Mouse (Mus musculus) liver, adult 2 months (tissue): ENCODE measurements around the gene Gm21915. TPM values are rescaled to one million over a fixed set of nuclear protein-coding genes. Genes with fewer than 3 reads are reported as not detected.

ENCODE experiments used
- DNase-seq: peaks from one replicate; pipeline ENCODE4 v3.0.0-alpha.2; 2011; ENCODE audit warnings: low read depth, low spot score; ENCODE audit errors: extremely low read depth
- H3K27ac ChIP-seq: fragments of 200-500 bp; replicated peaks from 2 replicates; pipeline ENCODE4 v1.5.1; 2012; ENCODE audit warnings: low read depth, mild to moderate bottlenecking, control low read depth, inconsistent platforms, low read length; ENCODE audit not compliant: insufficient read depth
- H3K27me3 ChIP-seq: fragments of 200-500 bp; 2 replicates; pipeline ENCODE4 v1.6.1; 2012; ENCODE audit warnings: mild to moderate bottlenecking, moderate library complexity, low read length, inconsistent platforms; ENCODE audit not compliant: control insufficient read depth, insufficient read depth
- H3K36me3 ChIP-seq: fragments of 200-500 bp; 2 replicates; pipeline ENCODE4 v1.6.1; 2012; ENCODE audit warnings: low read length, inconsistent platforms; ENCODE audit not compliant: control insufficient read depth, insufficient read depth
- H3K4me1 ChIP-seq: fragments of 200-500 bp; 2 replicates; pipeline ENCODE4 v1.6.1; 2011; ENCODE audit warnings: low read length; ENCODE audit not compliant: control insufficient read depth, insufficient read depth
- H3K4me3 ChIP-seq: fragments of 200-500 bp; 2 replicates; pipeline ENCODE4 v1.5.1; 2011; ENCODE audit warnings: low read depth, mild to moderate bottlenecking, control low read depth, low read length, moderate library complexity; ENCODE audit not compliant: insufficient read depth
- H3K79me2 ChIP-seq: fragments of 200-500 bp; 2 replicates; pipeline ENCODE4 v1.6.1; 2012; ENCODE audit warnings: inconsistent platforms, mild to moderate bottlenecking, low read length, moderate library complexity; ENCODE audit not compliant: control insufficient read depth, insufficient read depth
- H3K9ac ChIP-seq: fragments of 200-500 bp; 2 replicates; pipeline ENCODE4 v1.6.1; 2012; ENCODE audit warnings: low read depth, mild to moderate bottlenecking, control low read depth, inconsistent platforms, low read length
- CTCF ChIP-seq: fragments of 200-500 bp; IDR thresholded peaks from 2 replicates; pipeline ENCODE4 v1.5.1; 2011; ENCODE audit warnings: low read depth, low read length, control low read depth
- POLR2A ChIP-seq: fragments of 200-500 bp; IDR thresholded peaks from 2 replicates; pipeline ENCODE4 v1.6.1; 2011; ENCODE audit warnings: low read length, control low read depth; ENCODE audit not compliant: insufficient read depth; ENCODE audit errors: extremely low read depth
- WGBS: fragments of 180-500 bp; shearing (Covaris S2); methylation state at CpG from one replicate; pipeline ENCODE4 v1.1.7; 2018; 5-methylcytosine and 5-hydroxymethylcytosine counted together
- polyA plus RNA-seq: library from polyadenylated mRNA; depleted of rRNA; stranded (reverse); fragments of >200 nt; gene quantifications from 2 replicates; pipeline ENCODE4 v1.2.3, GENCODE M21; 2012
- total RNA-seq: library from RNA; depleted of rRNA; stranded (reverse); fragments of >200 nt; gene quantifications from 2 replicates; pipeline ENCODE4 v1.2.3, GENCODE M21; 2014

Gm21915 gene
- total and polyA plus RNA-seq, 2 experiments: not detected

- H3K9ac ChIP-seq: no peak overlapping the region
- DNase-seq: no peak
- no peak overlapping the region for H3K4me3 ChIP-seq
- H3K36me3 ChIP-seq: no peaks in the 10 kb centered on the region
- TF ChIP-seq CTCF (no peak), POLR2A (no peak)
- 63% methylated on average over 3 of the region's 3 CpGs for WGBS
- no peaks in the 10 kb centered on the region for H3K27me3 ChIP-seq
- no peaks in the 10 kb centered on the region for H3K79me2 ChIP-seq
- H3K4me1 ChIP-seq: no peaks in the 10 kb centered on the region
- no peak overlapping the region for H3K27ac ChIP-seq
Observed at GRCm38 (mm10) chr9:40699194-40699593, 28.8 kb downstream of the Gm21915 start.

GRCm38 (mm10) chr9:40700253-40700652 is 29.8 kb downstream of the Gm21915 start:
- no peaks in the 10 kb centered on the region for H3K4me1 ChIP-seq
- H3K27ac ChIP-seq: no peak overlapping the region
- no peaks in the 10 kb centered on the region for H3K36me3 ChIP-seq
- WGBS: 55% methylated on average over 5 of the region's 5 CpGs
- H3K27me3 ChIP-seq: no peaks in the 10 kb centered on the region
- H3K4me3 ChIP-seq: no peak overlapping the region
- no peak for TF ChIP-seq CTCF
- TF ChIP-seq POLR2A: no peak
- H3K79me2 ChIP-seq: no peaks in the 10 kb centered on the region
- no peak for DNase-seq
- H3K9ac ChIP-seq: no peak overlapping the region

GRCm38 (mm10) chr9:40704364-40705276 is 34.2 kb downstream of the Gm21915 start:
- DNase-seq: no peak
- Histone ChIP-seq H3K9ac (no peak overlapping the region), H3K36me3 (no peaks in the 10 kb centered on the region), H3K27ac (no peak overlapping the region), H3K4me1 (no peaks in the 10 kb centered on the region), H3K79me2 (no peaks in the 10 kb centered on the region), H3K27me3 (no peaks in the 10 kb centered on the region), H3K4me3 (no peak overlapping the region)
- TF ChIP-seq POLR2A: no peak
- no peak for TF ChIP-seq CTCF
- WGBS: 64% methylated on average over 10 of the region's 10 CpGs

- no peak for DNase-seq
- TF ChIP-seq POLR2A (no peak), CTCF (no peak)
- no peak overlapping the region for H3K9ac ChIP-seq
- H3K27me3 ChIP-seq: no peaks in the 10 kb centered on the region
- WGBS: 87% methylated on average over 12 of the region's 12 CpGs
- no peak overlapping the region for H3K4me3 ChIP-seq
- H3K4me1 ChIP-seq: peaks cover 2% of the 10 kb centered on the region; the same call in 1 of the 2 replicates
- H3K79me2 ChIP-seq: no peaks in the 10 kb centered on the region
- H3K27ac ChIP-seq: no peak overlapping the region
- H3K36me3 ChIP-seq: no peaks in the 10 kb centered on the region
Observed at GRCm38 (mm10) chr9:40708448-40709140, 38.2 kb downstream of the Gm21915 start.

- Histone ChIP-seq H3K9ac (no peak overlapping the region), H3K4me3 (no peak overlapping the region), H3K27ac (no peak overlapping the region), H3K36me3 (no peaks in the 10 kb centered on the region), H3K79me2 (no peaks in the 10 kb centered on the region), H3K27me3 (no peaks in the 10 kb centered on the region), H3K4me1 (peaks cover 2% of the 10 kb centered on the region; the same call in 1 of the 2 replicates)
- DNase-seq: no peak
- TF ChIP-seq CTCF: no peak
- no peak for TF ChIP-seq POLR2A
- WGBS: 81% methylated on average over 7 of the region's 7 CpGs
Observed at GRCm38 (mm10) chr9:40709141-40709537, 38.7 kb downstream of the Gm21915 start.
